ENCODE assay signal across 22 mouse cellular contexts in the genomic region with DNA sequence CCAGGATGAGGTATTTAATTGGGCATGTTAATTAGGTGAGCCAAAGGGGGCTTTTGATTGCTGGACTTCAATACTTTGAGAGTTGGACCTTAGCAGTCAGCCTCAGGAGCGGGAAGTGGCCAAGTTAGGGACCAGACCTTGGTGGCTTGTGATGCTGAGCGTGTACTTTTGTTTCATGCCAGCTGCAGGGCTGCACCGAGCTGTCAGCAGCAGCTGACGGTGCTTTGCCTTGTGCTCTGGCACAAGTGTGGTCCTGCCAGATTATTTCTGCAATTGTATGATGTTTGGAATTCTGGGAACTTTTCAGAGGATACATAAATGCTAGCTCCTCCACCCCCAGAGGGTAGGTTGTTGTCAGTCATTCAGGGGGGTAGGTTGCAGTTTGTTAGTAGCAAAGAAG. TPM values are rescaled to one million over a fixed set of nuclear protein-coding genes. Genes with fewer than 3 reads are reported as not detected.
"Had no signal": no experiment of that assay in that cellular context is flagged by ENCODE, and none has a peak within 500 bp of the region (broad histone marks: within the 10 kb centered on the region; RNA-seq: fewer than 3 reads in every experiment).

No protein-coding gene starts in this region.

- H3K4me1 ChIP-seq: midbrain, embryonic 15.5 days; stomach, embryonic 15.5 days had no signal

- H3K4me3 ChIP-seq: kidney, embryonic 15.5 days; limb, embryonic 12.5 days; limb, embryonic 15.5 days; midbrain, embryonic 12.5 days; midbrain, embryonic 15.5 days; neural tube, embryonic 13.5 days; stomach, embryonic 15.5 days had no signal

- H3K4me2 ChIP-seq: kidney, embryonic 15.5 days; limb, embryonic 12.5 days; limb, embryonic 15.5 days; liver, embryonic 11.5 days; lung, embryonic 14.5 days; midbrain, embryonic 12.5 days; midbrain, embryonic 15.5 days; neural tube, embryonic 13.5 days; stomach, embryonic 15.5 days had no signal

- H3K27me3 ChIP-seq: kidney, embryonic 15.5 days; limb, embryonic 12.5 days; limb, embryonic 15.5 days; midbrain, embryonic 12.5 days; midbrain, embryonic 15.5 days; neural tube, embryonic 13.5 days; stomach, embryonic 15.5 days had no signal

- H3K9ac ChIP-seq: kidney, embryonic 15.5 days; limb, embryonic 12.5 days; limb, embryonic 15.5 days; liver, embryonic 14.5 days; liver, postnatal 0 days; lung, embryonic 14.5 days; midbrain, embryonic 12.5 days; midbrain, embryonic 15.5 days; neural tube, embryonic 13.5 days; stomach, embryonic 15.5 days had no signal

- ATAC-seq: liver, postnatal 0 days; lung, postnatal 0 days; midbrain, embryonic 15.5 days had no signal

- H3K27ac ChIP-seq: kidney, embryonic 15.5 days; limb, embryonic 12.5 days; limb, embryonic 15.5 days; liver, embryonic 14.5 days; macrophage; midbrain, embryonic 12.5 days; midbrain, embryonic 15.5 days; neural tube, embryonic 13.5 days; stomach, embryonic 15.5 days had no signal

- DNase-seq: kidney, adult 2 months; kidney, postnatal 14 days; left cerebral cortex, postnatal 4 days; liver, postnatal 0 days; lung, embryonic 14.5 days; retina, postnatal 1 day; right cerebral cortex, postnatal 25 days; spleen, adult 18-20 months; thymus, postnatal 25 days had no signal

- H3K36me3 ChIP-seq: kidney, embryonic 15.5 days; limb, embryonic 12.5 days; limb, embryonic 15.5 days; midbrain, embryonic 12.5 days; midbrain, embryonic 15.5 days; neural tube, embryonic 13.5 days; stomach, embryonic 15.5 days had no signal

- H3K9me3 ChIP-seq: kidney, embryonic 15.5 days; limb, embryonic 12.5 days; limb, embryonic 15.5 days; midbrain, embryonic 12.5 days; midbrain, embryonic 15.5 days; neural tube, embryonic 13.5 days; stomach, embryonic 15.5 days had no signal

RNA-seq across cellular contexts. Expression of a gene that starts 21.9 kb away (rescaled TPM):
- total RNA-seq: megakaryocyte, adult 5-6 weeks; neutrophil, adult 5-6 weeks had no signal
- polyA plus RNA-seq: macrophage had no signal
